Mouse (Mus musculus) retina, embryonic 14.5 days (tissue): ENCODE data around the gene Rftn2.

Experiments
- DNase-seq: peaks from one replicate; pipeline ENCODE4 v3.0.0-alpha.2; 2015; ENCODE audit warnings: low spot score

Gene Rftn2

GRCm38 (mm10) chr1:55210202-55210965 lies 16.2 kb downstream of the Rftn2 start:
- no peak for DNase-seq

- no peak for DNase-seq
These were observed 18.0 kb downstream of the Rftn2 start for GRCm38 (mm10) chr1:55208500-55209140.

GRCm38 (mm10) chr1:55207561-55207960 lies 19.0 kb downstream of the Rftn2 start:
- DNase-seq: no peak

GRCm38 (mm10) chr1:55205808-55206327 lies 20.7 kb downstream of the Rftn2 start:
- DNase-seq: peak; percentile 74

GRCm38 (mm10) chr1:55201850-55202752 lies 24.5 kb downstream of the Rftn2 start:
- no peak for DNase-seq

GRCm38 (mm10) chr1:55198719-55199118 lies 27.9 kb downstream of the Rftn2 start:
- no peak for DNase-seq

- DNase-seq: no peak
These were observed 30.1 kb downstream of the Rftn2 start for GRCm38 (mm10) chr1:55196327-55197003.

GRCm38 (mm10) chr1:55195021-55195420 lies 31.6 kb downstream of the Rftn2 start:
- no peak for DNase-seq

- DNase-seq: no peak
These were observed 32.3 kb downstream of the Rftn2 start for GRCm38 (mm10) chr1:55194064-55194915.

- DNase-seq: no peak
These were observed 33.3 kb downstream of the Rftn2 start for GRCm38 (mm10) chr1:55193316-55193715.

- DNase-seq: peak; percentile 39
These were observed 33.8 kb downstream of the Rftn2 start for GRCm38 (mm10) chr1:55192824-55193223.

- DNase-seq: peak; percentile 58
These were observed 34.6 kb downstream of the Rftn2 start for GRCm38 (mm10) chr1:55192015-55192414.

GRCm38 (mm10) chr1:55186592-55187210 lies 39.9 kb downstream of the Rftn2 start:
- DNase-seq: no peak

GRCm38 (mm10) chr1:55185718-55186117 lies 40.9 kb downstream of the Rftn2 start:
- no peak for DNase-seq

- no peak for DNase-seq
These were observed 44.2 kb downstream of the Rftn2 start for GRCm38 (mm10) chr1:55182392-55182791.

GRCm38 (mm10) chr1:55179917-55180566 lies 46.5 kb downstream of the Rftn2 start:
- no peak for DNase-seq

GRCm38 (mm10) chr1:55174558-55175034 lies 52.0 kb downstream of the Rftn2 start:
- no peak for DNase-seq

- DNase-seq: no peak
These were observed 52.6 kb downstream of the Rftn2 start for GRCm38 (mm10) chr1:55173720-55174557.
